Mouse (Mus musculus) CH12.LX (cell line): ENCODE measurements around the gene Stag1. TPM values are rescaled to one million over a fixed set of nuclear protein-coding genes. Genes with fewer than 3 reads are reported as not detected.

Source experiments
- DNase-seq: peaks from one replicate; pipeline ENCODE4 v3.0.0-alpha.2; 2013; ENCODE audit errors: extremely low read depth
- H3K27ac ChIP-seq: 2 replicates; pipeline ENCODE4 v1.5.1; 2012; ENCODE audit warnings: low read depth, mild to moderate bottlenecking, control low read depth, moderate library complexity; ENCODE audit not compliant: insufficient read depth
- H3K27me3 ChIP-seq: replicated peaks from 2 replicates; pipeline ENCODE3; 2012; ENCODE audit warnings: inconsistent platforms
- H3K36me3 ChIP-seq, 2 experiments: replicated peaks in 1 of 2; 2 replicates each; pipeline versions ENCODE3 to v1.6.1; 2012; ENCODE audit warnings: inconsistent platforms in 1 of 2, low read length in 1 of 2, mild to moderate bottlenecking in 1 of 2, mixed read lengths in 1 of 2, moderate library complexity in 1 of 2; ENCODE audit not compliant: control insufficient read depth in 1 of 2, insufficient read depth in 1 of 2
- H3K4me1 ChIP-seq, 2 experiments: 2 replicates each; pipeline ENCODE4 v1.6.1; 2012; ENCODE audit warnings: inconsistent platforms in 1 of 2, moderate library complexity in 1 of 2; ENCODE audit not compliant: insufficient read depth in 2 of 2, control insufficient read depth in 1 of 2
- H3K4me2 ChIP-seq: 2 replicates; pipeline ENCODE4 v1.6.1; 2012; ENCODE audit warnings: low read depth, mild to moderate bottlenecking, control low read depth; ENCODE audit not compliant: poor library complexity, insufficient read depth, severe bottlenecking
- H3K4me3 ChIP-seq, 3 experiments: fragments of 150-350 bp in 1 of 3; sonication (generic) in 1 of 3; replicated peaks in 1 of 3; 2 replicates each; pipeline versions ENCODE3 to v1.5.1; 2011 to 2012; ENCODE audit warnings: low read depth in 2 of 3, low read length in 2 of 3, mild to moderate bottlenecking in 2 of 3, moderate library complexity in 2 of 3, control low read depth in 1 of 3, improper control_type of control experiment in 1 of 3, inconsistent platforms in 1 of 3, mixed read lengths in 1 of 3; ENCODE audit not compliant: poor library complexity in 1 of 3
- H3K79me2 ChIP-seq: replicated peaks from 2 replicates; pipeline ENCODE4 v1.6.1; 2012; ENCODE audit warnings: mild to moderate bottlenecking, moderate library complexity; ENCODE audit not compliant: control insufficient read depth, poor library complexity, insufficient read depth, severe bottlenecking; ENCODE audit errors: extremely low read depth
- H3K9ac ChIP-seq: 2 replicates; pipeline ENCODE4 v1.6.1; 2012; ENCODE audit warnings: low read depth, mild to moderate bottlenecking, control low read depth, moderate library complexity; ENCODE audit not compliant: insufficient read depth
- H3K9me3 ChIP-seq: replicated peaks from 2 replicates; pipeline ENCODE3; 2012; ENCODE audit warnings: low read length, inconsistent platforms, mixed read lengths
- BHLHE40 ChIP-seq: IDR thresholded peaks from 2 replicates; pipeline ENCODE4 v1.6.1; 2011; ENCODE audit warnings: mild to moderate bottlenecking, low read depth, low read length, improper control_type of control experiment
- CHD1 ChIP-seq: IDR thresholded peaks from 2 replicates; pipeline ENCODE4 v1.6.1; 2012; ENCODE audit warnings: low read depth, low read length, improper control_type of control experiment, inconsistent platforms
- CHD2 ChIP-seq: IDR thresholded peaks from 2 replicates; pipeline ENCODE4 v1.6.1; 2011; ENCODE audit warnings: low read length, improper control_type of control experiment
- E2F4 ChIP-seq: IDR thresholded peaks from 2 replicates; pipeline ENCODE4 v1.6.1; 2011; ENCODE audit warnings: low read depth, low read length, improper control_type of control experiment; ENCODE audit not compliant: insufficient replicate concordance
- EP300 ChIP-seq: IDR thresholded peaks from 2 replicates; pipeline ENCODE4 v1.6.1; 2011; ENCODE audit warnings: low read length, improper control_type of control experiment
- ETS1 ChIP-seq: conservative IDR thresholded peaks from 2 replicates; pipeline ENCODE4 v1.6.1; 2012; ENCODE audit warnings: low read depth, mild to moderate bottlenecking, inconsistent platforms, low read length, improper control_type of control experiment, moderate library complexity
- HCFC1 ChIP-seq: IDR thresholded peaks from 2 replicates; pipeline ENCODE4 v1.6.1; 2012; ENCODE audit warnings: low read depth, mild to moderate bottlenecking, inconsistent platforms, low read length, improper control_type of control experiment
- IRF4 ChIP-seq: IDR thresholded peaks from 2 replicates; pipeline ENCODE4 v1.6.1; 2014; ENCODE audit warnings: low read depth, mild to moderate bottlenecking, inconsistent platforms, low read length, improper control_type of control experiment
- JUND ChIP-seq: conservative IDR thresholded peaks from 2 replicates; pipeline ENCODE4 v1.6.1; 2011; ENCODE audit warnings: low read depth, low read length, improper control_type of control experiment
- KAT2A ChIP-seq: IDR thresholded peaks from 2 replicates; pipeline ENCODE4 v1.6.1; 2012; ENCODE audit warnings: low read length, improper control_type of control experiment, inconsistent platforms; ENCODE audit not compliant: insufficient replicate concordance
- MAX ChIP-seq: IDR thresholded peaks from 2 replicates; pipeline ENCODE4 v1.6.1; 2011; ENCODE audit warnings: low read length, improper control_type of control experiment
- MEF2A ChIP-seq: IDR thresholded peaks from 2 replicates; pipeline ENCODE4 v1.6.1; 2014; ENCODE audit warnings: low read depth, mild to moderate bottlenecking, inconsistent platforms, low read length, improper control_type of control experiment, borderline replicate concordance
- MXI1 ChIP-seq: IDR thresholded peaks from 2 replicates; pipeline ENCODE4 v1.6.1; 2011; ENCODE audit warnings: mild to moderate bottlenecking, low read depth, low read length, improper control_type of control experiment
- MYC ChIP-seq: IDR thresholded peaks from 2 replicates; pipeline ENCODE4 v1.6.1; 2011; ENCODE audit warnings: low read depth, mild to moderate bottlenecking, improper control_type of control experiment, low read length
- NELFE ChIP-seq: IDR thresholded peaks from 2 replicates; pipeline ENCODE4 v1.6.1; 2011; ENCODE audit warnings: low read depth, low read length, improper control_type of control experiment
- NRF1 ChIP-seq: IDR thresholded peaks from 2 replicates; pipeline ENCODE4 v1.6.1; 2014; ENCODE audit warnings: low read depth, mild to moderate bottlenecking, inconsistent platforms, low read length, improper control_type of control experiment, moderate library complexity
- PAX5 ChIP-seq: IDR thresholded peaks from 2 replicates; pipeline ENCODE4 v1.6.1; 2012; ENCODE audit warnings: low read length, inconsistent platforms, mixed read lengths
- POLR2A ChIP-seq: IDR thresholded peaks from 2 replicates; pipeline ENCODE4 v1.6.1; 2011; ENCODE audit warnings: low read depth, mild to moderate bottlenecking, improper control_type of control experiment, low read length
- RAD21 ChIP-seq: IDR thresholded peaks from 2 replicates; pipeline ENCODE4 v1.6.1; 2011; ENCODE audit warnings: low read depth, mild to moderate bottlenecking, low read length, improper control_type of control experiment, moderate library complexity
- SIN3A ChIP-seq: IDR thresholded peaks from 2 replicates; pipeline ENCODE4 v1.6.1; 2012; ENCODE audit warnings: low read length, improper control_type of control experiment, inconsistent platforms
- TBP ChIP-seq: conservative IDR thresholded peaks from 2 replicates; pipeline ENCODE4 v1.6.1; 2011; ENCODE audit warnings: low read depth, low read length, improper control_type of control experiment
- UBTF ChIP-seq: IDR thresholded peaks from 2 replicates; pipeline ENCODE4 v1.6.1; 2012; ENCODE audit warnings: low read depth, mild to moderate bottlenecking, inconsistent platforms, low read length, improper control_type of control experiment, moderate library complexity
- ZC3H11A ChIP-seq: IDR thresholded peaks from 2 replicates; pipeline ENCODE4 v1.6.1; 2012; ENCODE audit warnings: low read depth, mild to moderate bottlenecking, inconsistent platforms, low read length, improper control_type of control experiment
- ZKSCAN1 ChIP-seq: IDR thresholded peaks from 2 replicates; pipeline ENCODE4 v1.6.1; 2012; ENCODE audit warnings: low read depth, inconsistent platforms, low read length, improper control_type of control experiment, borderline replicate concordance
- ZMIZ1 ChIP-seq: IDR thresholded peaks from 2 replicates; pipeline ENCODE4 v1.6.1; 2012; ENCODE audit warnings: low read depth, mild to moderate bottlenecking, inconsistent platforms, low read length, improper control_type of control experiment
- ZNF384 ChIP-seq: IDR thresholded peaks from 2 replicates; pipeline ENCODE4 v1.6.1; 2012; ENCODE audit warnings: low read depth, low read length, improper control_type of control experiment, inconsistent platforms
- dilution Hi-C: fragments of 300-500 bp; cut with MboI; formaldehyde crosslinking; loops from 2 replicates; pipeline ENCODE4 v1.14.3; 2020; ENCODE audit warnings: low sequenced_read_pairs; ENCODE audit not compliant: extremely low pct_unique_long_range_greater_than_20kb, extremely low pct_ligation_motif_present
- in situ Hi-C: fragments of 300-500 bp; cut with MboI; formaldehyde crosslinking; loops from 3 replicates; pipeline ENCODE4 v1.14.3; 2019; ENCODE audit warnings: low sequenced_read_pairs, low pct_ligation_motif_present, low pct_unique_long_range_greater_than_20kb, mixed read lengths
- polyA plus RNA-seq: library from polyadenylated mRNA; unstranded; fragments of >175 nt; gene quantifications from 2 replicates; pipeline ENCODE4 v1.2.1, GENCODE M21; 2012; ENCODE audit warnings: low read depth; ENCODE audit not compliant: insufficient read length
- total RNA-seq, 2 experiments: library from RNA; depleted of rRNA; stranded (reverse); fragments of 300-350 nt in 1 of 2; fragments of >200 nt in 1 of 2; gene quantifications; 2 replicates each; pipeline ENCODE4 v1.2.3; 2012 to 2014

The Stag1 gene
- total and polyA plus RNA-seq, 3 experiments: 24.5 to 45.9 (median 33.7) TPM

DNA sequence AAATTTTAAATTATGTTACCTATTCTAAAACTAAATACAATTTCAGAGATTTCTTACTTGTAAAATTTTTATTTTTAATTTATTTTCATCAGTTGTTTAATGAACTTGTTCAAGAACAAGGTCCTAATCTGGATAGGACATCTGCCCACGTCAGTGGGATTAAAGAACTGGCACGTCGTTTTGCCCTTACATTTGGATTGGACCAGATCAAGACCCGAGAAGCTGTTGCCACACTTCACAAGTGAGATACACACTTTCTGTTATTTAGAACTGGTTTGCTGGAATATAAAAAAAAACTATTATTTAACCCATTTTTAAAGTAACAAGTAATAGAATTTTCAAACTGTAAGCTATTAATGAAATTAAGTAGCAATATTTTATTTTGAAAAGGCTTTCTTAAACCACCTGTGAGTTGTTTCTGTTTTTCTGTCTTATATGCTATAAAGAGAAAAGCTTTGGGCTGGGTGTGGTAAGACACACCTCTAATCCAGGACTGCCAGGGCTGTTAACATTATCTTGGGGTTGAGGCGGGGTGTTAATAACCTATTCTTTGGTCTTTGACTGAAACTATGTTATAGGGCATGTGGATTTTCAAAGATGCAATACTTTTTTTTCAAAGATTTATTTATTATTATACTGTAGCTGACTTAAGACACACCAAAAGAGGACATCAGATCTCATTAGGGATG is 347.2 kb downstream of the Stag1 start:
- no peak for TF ChIP-seq KAT2A
- no peak for TF ChIP-seq ZMIZ1
- TF ChIP-seq BHLHE40: no peak
- no peak for TF ChIP-seq ZNF384
- no peak for TF ChIP-seq MAX
- TF ChIP-seq ZC3H11A: no peak
- TF ChIP-seq UBTF: no peak
- no peak for TF ChIP-seq E2F4
- TF ChIP-seq PAX5: no peak
- no peak for TF ChIP-seq EP300
- TF ChIP-seq ZKSCAN1: no peak
- Histone ChIP-seq H3K4me3 (no peak overlapping the region), H3K4me2 (no peak overlapping the region), H3K27me3 (no peaks in the 10 kb centered on the region), H3K4me1 (no peaks in the 10 kb centered on the region), H3K27ac (no peak overlapping the region), H3K9ac (no peak overlapping the region), H3K79me2 (no peaks in the 10 kb centered on the region), H3K36me3 (peaks cover 11 to 20% of the 10 kb centered on the region in 2 experiments), H3K9me3 (no peaks in the 10 kb centered on the region)
- dilution Hi-C loops: no loop called here
- in situ Hi-C loops: no loop called here
- no peak for DNase-seq

DNA sequence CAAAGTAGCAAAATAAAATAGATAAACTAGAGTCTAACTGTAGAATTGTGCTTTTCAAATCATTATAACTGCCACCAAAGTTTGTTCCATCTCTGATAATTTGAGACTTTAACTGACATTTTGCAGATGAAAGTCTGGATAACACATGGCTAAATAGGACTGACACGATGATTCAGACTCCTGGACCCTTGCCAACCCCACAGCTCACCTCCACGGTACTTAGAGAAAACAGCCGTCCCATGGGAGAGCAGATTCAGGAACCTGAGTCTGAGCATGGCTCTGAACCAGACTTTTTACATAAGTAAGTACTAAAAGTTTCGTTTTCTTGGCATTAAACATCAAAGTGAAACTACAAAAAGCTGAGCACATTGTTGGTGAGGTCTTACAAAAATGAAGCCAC is 353.9 kb downstream of the Stag1 start:
- H3K4me2 ChIP-seq: peak overlapping the region; percentile 56
- no peak overlapping the region for H3K27ac ChIP-seq
- dilution Hi-C loops: no loop called here
- H3K79me2 ChIP-seq: no peaks in the 10 kb centered on the region
- TF ChIP-seq HCFC1 (no peak), POLR2A (no peak), MAX (peak; percentile 77), MXI1 (peak; percentile 78; the same call in 1 of the 2 replicates), CHD2 (no peak), E2F4 (no peak), RAD21 (no peak), TBP (no peak), NELFE (no peak), BHLHE40 (peak; percentile 53; the same call in 1 of the 2 replicates), EP300 (peak; percentile 75), CHD1 (0 out of 2 replicates have a peak, but pooled peaks have one; percentile 51), MYC (peak; percentile 78), IRF4 (peak; percentile 64), MEF2A (0 out of 2 replicates have a peak, but pooled peaks have one; percentile 36), ETS1 (peak; percentile 54; the same call in 1 of the 2 replicates), NRF1 (no peak), JUND (peak; percentile 52), SIN3A (0 out of 2 replicates have a peak, but pooled peaks have one; percentile 51), ZC3H11A (no peak)
- TF ChIP-seq, all 38 proteins: peak for 11
- in situ Hi-C loops: no loop called here
- no peak overlapping the region for H3K9ac ChIP-seq
- peaks cover 2 to 17% of the 10 kb centered on the region in 2 experiments; a peak in 3 of 4 replicates for H3K4me1 ChIP-seq
- H3K9me3 ChIP-seq: no peaks in the 10 kb centered on the region
- H3K36me3 ChIP-seq: peaks cover 16 to 36% of the 10 kb centered on the region in 2 experiments
- H3K27me3 ChIP-seq: no peaks in the 10 kb centered on the region
- H3K4me3 ChIP-seq: no peak overlapping the region
- peak; percentile 76 for DNase-seq
